Mouse (Mus musculus) neural tube, postnatal 0 days (tissue): ENCODE data around the gene Bicdl2. TPM values are rescaled to one million over a fixed set of nuclear protein-coding genes. Genes with fewer than 3 reads are reported as not detected.

ENCODE experiments used
- polyA plus RNA-seq: library from polyadenylated mRNA; unstranded; fragments of >200 nt; fragmentation: Nextera tagmentation; extraction: Ambion mirVana; gene quantifications from 2 replicates; pipeline ENCODE4 v1.2.1, GENCODE M21; 2015

The Bicdl2 gene
- 0.23 TPM in 2 replicates for polyA plus RNA-seq

GRCm38 (mm10) chr17:23660117-23660875, at the start of gene Bicdl2:
TSS of gene Bicdl2 (plus strand) at chr17:23660506.

GRCm38 (mm10) chr17:23644613-23645495, 15.5 kb upstream of the Bicdl2 start, which contains the start of gene Mmp25:
TSS of gene Mmp25 (minus strand) at chr17:23645277.

GRCm38 (mm10) chr17:23673424-23674073, 13.2 kb downstream of the Bicdl2 start, which contains the start of the genes Hcfc1r1 and Thoc6:
TSS of gene Hcfc1r1 (plus strand) at chr17:23673596.
TSS of gene Thoc6 (minus strand) at chr17:23673882.

GRCm38 (mm10) chr17:23677236-23677679, 17.0 kb downstream of the Bicdl2 start, which contains the start of gene Tnfrsf12a:
TSS of gene Tnfrsf12a (minus strand) at chr17:23677468.

GRCm38 (mm10) chr17:23679127-23679835, 19.0 kb downstream of the Bicdl2 start, which contains the start of gene Cldn6:
TSS of gene Cldn6 (plus strand) at chr17:23679249.

GRCm38 (mm10) chr17:23683856-23684672, 23.8 kb downstream of the Bicdl2 start, which contains the start of gene Cldn9:
TSS of gene Cldn9 (minus strand) at chr17:23684026.

Other genes with a start within 250 kb of the Bicdl2 start
- not detected in 2 replicates for gene Vmn2r117, start 180.8 kb upstream of the Bicdl2 start, polyA plus RNA-seq
- gene Zfp213, start 96.3 kb upstream of the Bicdl2 start, polyA plus RNA-seq = 11.5 and 12.6 TPM in 2 replicates
- 20.7 and 22.4 TPM in 2 replicates for gene Zfp13, start 61.0 kb upstream of the Bicdl2 start, polyA plus RNA-seq
- gene Zscan10, start 59.6 kb upstream of the Bicdl2 start, polyA plus RNA-seq = not detected in 2 replicates
- 1.4 and 1.7 TPM in 2 replicates for gene Mmp25, start 15.2 kb upstream of the Bicdl2 start, polyA plus RNA-seq
- gene Hcfc1r1, start 13.1 kb downstream of the Bicdl2 start, polyA plus RNA-seq = 207 and 248 TPM in 2 replicates
- gene Thoc6, start 13.4 kb downstream of the Bicdl2 start, polyA plus RNA-seq = 29.4 and 33.2 TPM in 2 replicates
- 14.4 and 18.7 TPM in 2 replicates for gene Tnfrsf12a, start 17.0 kb downstream of the Bicdl2 start, polyA plus RNA-seq
- gene Cldn6, start 18.7 kb downstream of the Bicdl2 start, polyA plus RNA-seq = 0.23 and 0.35 TPM in 2 replicates
- 0.20 and 0.79 TPM in 2 replicates for gene Cldn9, start 23.5 kb downstream of the Bicdl2 start, polyA plus RNA-seq
- 0.19 TPM in 1 of 2 replicates, not detected in the other for gene 1520401A03Rik, start 62.3 kb downstream of the Bicdl2 start, polyA plus RNA-seq
- 14.5 and 16.2 TPM in 2 replicates for gene Pkmyt1, start 65.8 kb downstream of the Bicdl2 start, polyA plus RNA-seq
- gene Paqr4, start 80.4 kb downstream of the Bicdl2 start, polyA plus RNA-seq = 64.8 and 68.8 TPM in 2 replicates
- 1.2 and 1.6 TPM in 2 replicates for gene Kremen2, start 85.3 kb downstream of the Bicdl2 start, polyA plus RNA-seq
- 162 and 181 TPM in 2 replicates for gene Flywch1, start 111.1 kb downstream of the Bicdl2 start, polyA plus RNA-seq
- 111 and 120 TPM in 2 replicates for gene Flywch2, start 125.6 kb downstream of the Bicdl2 start, polyA plus RNA-seq
- gene Srrm2, start 130.0 kb downstream of the Bicdl2 start, polyA plus RNA-seq = 455 and 462 TPM in 2 replicates
- 1,482 and 1,529 TPM in 2 replicates for gene Elob, start 168.6 kb downstream of the Bicdl2 start, polyA plus RNA-seq
- not detected in 2 replicates for gene Prss33, start 175.6 kb downstream of the Bicdl2 start, polyA plus RNA-seq
- gene Prss32, start 183.3 kb downstream of the Bicdl2 start, polyA plus RNA-seq = 0.12 TPM in 1 of 2 replicates, not detected in the other
- gene Prss41, start 183.7 kb downstream of the Bicdl2 start, polyA plus RNA-seq = 0.86 and 1.6 TPM in 2 replicates
- not detected in 2 replicates for gene Prss21, start 207.6 kb downstream of the Bicdl2 start, polyA plus RNA-seq
- gene Dcpp1, start 220.4 kb downstream of the Bicdl2 start, polyA plus RNA-seq = not detected in 2 replicates
- gene Dcpp2, start 220.4 kb downstream of the Bicdl2 start, polyA plus RNA-seq = not detected in 2 replicates